Mouse (Mus musculus): ENCODE measurements around the gene Bmyc. TPM values are rescaled to one million over a fixed set of nuclear protein-coding genes. Genes with fewer than 3 reads are reported as not detected.
"Not testable (repeated sequence)": the region's sequence is repeated elsewhere in the genome, so short reads cannot be mapped to it uniquely, and the experiment has no call there.

Gene Bmyc
- polyA plus RNA-seq, 1 experiment from 2014 or later, result 82.0 TPM

DNA sequence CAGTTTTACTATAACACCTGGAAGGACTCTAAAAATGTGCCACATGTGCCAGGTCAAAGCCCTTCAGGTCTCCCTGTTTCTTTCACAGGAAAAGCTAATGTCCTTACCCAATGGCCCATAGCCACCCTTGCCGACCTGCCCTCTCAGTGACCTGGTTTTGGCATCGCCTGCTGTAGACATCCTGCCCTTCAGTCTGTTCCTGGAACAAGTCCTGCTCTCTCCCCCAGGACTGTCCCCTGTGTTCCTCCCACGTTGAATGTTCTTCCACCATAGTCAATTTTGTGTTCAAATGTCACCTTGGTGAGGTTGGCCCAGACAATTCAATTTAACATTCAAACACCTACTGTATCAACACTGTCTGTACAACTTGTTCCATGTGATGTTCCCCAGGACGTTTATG is 9.6 kb upstream of the Bmyc start:
- Histone ChIP-seq H3K27ac (replicated peaks) (no peak overlapping the region), H3K36me3 (replicated peaks) (no peaks in the 10 kb centered on the region), H3K4me1 (no peaks in the 10 kb centered on the region), H3K27me3 (replicated peaks; ENCODE audit: low read depth, poor library complexity, severe bottlenecking) (no peaks in the 10 kb centered on the region), H3K4me3 (no peak overlapping the region), H3K9me3 (no peaks in the 10 kb centered on the region)
- 64% methylated on average over 4 of the region's 4 CpGs for WGBS
- DNase-seq (ENCODE audit: low spot score), result no peak

DNA sequence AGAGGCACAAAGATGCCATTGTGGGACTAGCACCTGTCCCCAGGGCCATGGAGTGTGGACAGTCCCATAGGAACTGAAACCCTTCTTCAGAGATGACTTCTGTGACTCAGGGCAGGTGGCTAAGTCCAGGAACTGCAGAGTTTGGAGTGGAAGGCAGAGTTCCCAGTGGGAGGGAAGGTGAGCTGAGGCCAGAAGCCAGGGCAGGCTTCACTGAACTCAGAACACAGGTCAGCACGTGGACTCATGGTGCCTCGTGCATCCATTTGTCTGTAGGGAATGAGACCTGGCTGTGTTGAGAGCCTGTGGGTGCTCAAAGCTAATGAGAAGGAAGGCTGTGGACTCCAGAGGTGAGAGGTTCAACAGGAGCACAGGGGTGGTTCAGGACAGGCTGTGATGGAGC is 7.8 kb upstream of the Bmyc start:
- Histone ChIP-seq H3K36me3 (replicated peaks) (no peaks in the 10 kb centered on the region), H3K4me3 (no peak overlapping the region), H3K27me3 (replicated peaks; ENCODE audit: low read depth, poor library complexity, severe bottlenecking) (no peaks in the 10 kb centered on the region), H3K9me3 (no peaks in the 10 kb centered on the region), H3K27ac (replicated peaks) (no peak overlapping the region), H3K4me1 (no peaks in the 10 kb centered on the region)
- 89% methylated on average over 2 of the region's 2 CpGs for WGBS
- no peak for DNase-seq (ENCODE audit: low spot score)

DNA sequence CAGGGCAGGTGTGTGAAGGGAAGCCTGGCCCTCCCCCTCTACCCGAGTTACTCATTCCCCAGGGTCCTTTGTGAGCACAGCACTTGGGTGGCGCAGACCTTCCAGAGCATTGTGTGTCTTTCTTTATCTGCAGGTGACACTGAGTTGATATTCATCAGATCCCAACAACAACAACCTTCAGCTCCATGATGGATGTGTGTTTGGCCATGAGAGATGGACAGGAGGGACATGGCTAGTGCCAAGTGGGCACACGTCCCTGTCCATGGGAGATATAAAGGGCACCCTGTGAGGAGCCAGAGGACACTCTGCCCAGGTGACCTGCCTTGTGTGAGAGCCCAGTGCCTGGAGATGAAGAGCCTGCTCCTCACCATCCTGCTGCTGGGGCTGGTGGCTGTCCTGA is 6.8 kb upstream of the Bmyc start, which contains the start of gene Obp2a:
Gene Obp2a (plus strand): TSS at position 301 of the 400 bp plus-strand sequence.
- H3K4me3 ChIP-seq; H3K9me3 ChIP-seq; DNase-seq (ENCODE audit: low spot score); H3K27me3 ChIP-seq (replicated peaks; ENCODE audit: low read depth, poor library complexity, severe bottlenecking); H3K4me1 ChIP-seq; H3K36me3 ChIP-seq (replicated peaks); H3K27ac ChIP-seq (replicated peaks): not testable (repeated sequence)
- 86% methylated on average over 3 of the region's 3 CpGs for WGBS

DNA sequence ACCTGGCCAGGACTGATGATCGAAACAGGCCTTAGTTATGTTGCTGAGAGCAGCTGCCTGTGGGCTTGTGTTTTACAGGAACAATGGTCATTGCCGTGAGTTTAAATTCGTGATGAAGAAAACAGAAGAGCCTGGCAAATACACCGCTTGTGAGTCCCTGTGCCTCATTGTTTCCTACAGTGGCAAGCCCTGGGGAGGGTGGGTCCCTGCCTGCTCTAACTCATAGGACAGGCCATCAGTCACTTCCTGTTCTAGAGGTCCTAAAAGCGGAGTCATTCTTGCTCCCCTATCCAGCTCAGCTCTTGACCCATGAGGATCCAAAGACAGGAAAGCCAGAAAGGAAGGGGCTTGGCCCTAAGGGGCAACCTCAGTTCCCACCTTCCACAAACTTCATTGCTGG is 5.5 kb upstream of the Bmyc start:
- Histone ChIP-seq H3K9me3 (no peaks in the 10 kb centered on the region), H3K4me1 (peaks cover under 1% of the 10 kb centered on the region; the same call in 1 of the 2 replicates), H3K4me3 (no peak overlapping the region), H3K27ac (replicated peaks) (no peak overlapping the region), H3K36me3 (replicated peaks) (no peaks in the 10 kb centered on the region), H3K27me3 (replicated peaks; ENCODE audit: low read depth, poor library complexity, severe bottlenecking) (no peaks in the 10 kb centered on the region)
- WGBS, result 77% methylated on average over 5 of the region's 5 CpGs
- no peak for DNase-seq (ENCODE audit: low spot score)

DNA sequence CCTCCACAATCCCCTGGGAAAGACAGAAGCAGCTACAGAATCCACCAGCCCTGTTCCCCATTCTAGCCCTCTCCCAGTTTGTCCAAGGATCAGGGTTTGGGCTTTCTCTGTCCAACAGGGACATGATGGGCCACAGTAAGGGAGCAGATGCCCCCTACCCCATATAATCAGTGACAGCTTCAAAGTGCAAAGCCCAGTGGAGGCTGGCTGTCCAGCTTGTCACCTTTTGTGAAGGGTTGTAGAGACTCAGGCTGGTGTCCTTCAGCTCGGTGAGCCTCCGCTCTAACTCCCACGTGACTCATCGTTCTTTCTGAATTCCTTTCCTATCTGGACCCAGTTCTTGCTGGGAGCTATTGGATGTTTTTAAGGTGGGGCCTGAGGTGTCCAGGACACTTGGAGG is 2.8 kb upstream of the Bmyc start:
- Histone ChIP-seq H3K27ac (replicated peaks) (no peak overlapping the region), H3K4me3 (no peak overlapping the region), H3K36me3 (replicated peaks) (peaks cover 5% of the 10 kb centered on the region), H3K4me1 (peaks cover 22% of the 10 kb centered on the region), H3K27me3 (replicated peaks; ENCODE audit: low read depth, poor library complexity, severe bottlenecking) (no peaks in the 10 kb centered on the region), H3K9me3 (no peaks in the 10 kb centered on the region)
- WGBS, result 82% methylated on average over 4 of the region's 4 CpGs
- no peak for DNase-seq (ENCODE audit: low spot score)

DNA sequence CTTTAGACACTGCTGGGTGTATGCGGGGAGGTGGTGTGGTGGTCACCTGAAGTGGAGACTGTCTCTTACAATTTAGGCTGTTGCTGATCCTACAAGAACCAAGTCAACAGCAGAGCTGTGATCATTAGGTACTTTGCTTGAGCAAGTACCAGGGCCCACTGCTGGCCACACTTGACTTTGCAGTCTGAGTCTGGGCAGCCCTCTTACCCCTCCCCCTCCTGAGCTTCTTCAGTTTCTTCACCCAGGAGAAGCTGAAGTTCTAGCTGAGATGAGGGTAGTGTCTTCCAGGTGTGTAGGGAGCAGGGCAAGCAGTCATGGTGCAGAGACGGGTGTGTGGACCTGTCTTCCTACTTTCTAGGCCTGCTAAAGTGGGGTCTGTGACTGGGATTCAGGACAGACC is 1.6 kb downstream of the Bmyc start:
- Histone ChIP-seq H3K27ac (replicated peaks) (no peak overlapping the region), H3K9me3 (no peaks in the 10 kb centered on the region), H3K27me3 (replicated peaks; ENCODE audit: low read depth, poor library complexity, severe bottlenecking) (no peaks in the 10 kb centered on the region), H3K4me1 (peaks cover 35% of the 10 kb centered on the region), H3K4me3 (peak overlapping the region; percentile 93), H3K36me3 (replicated peaks) (peaks cover 5% of the 10 kb centered on the region)
- WGBS, result 64% methylated on average over 2 of the region's 2 CpGs
- DNase-seq (ENCODE audit: low spot score), result peak; percentile 47

DNA sequence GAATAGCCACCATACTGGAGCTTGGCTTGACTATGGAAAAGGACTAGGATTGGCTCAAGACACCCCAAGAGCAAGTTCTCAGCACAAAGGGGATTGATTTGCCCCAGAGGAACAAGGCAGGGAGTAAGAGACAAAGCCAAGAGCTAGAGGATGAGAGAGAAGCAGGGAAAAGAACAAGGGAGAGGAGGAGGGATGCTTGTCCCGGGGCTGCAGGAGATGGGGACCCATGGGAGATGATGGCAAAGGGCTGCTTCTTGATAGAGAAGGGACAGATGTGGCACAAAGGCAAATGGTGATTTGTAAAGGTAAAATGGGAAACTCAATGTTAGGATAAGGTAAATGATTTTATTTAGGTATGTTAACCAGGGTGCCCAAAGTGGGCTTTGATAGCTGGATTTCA is 2.5 kb downstream of the Bmyc start:
- not testable (repeated sequence) for DNase-seq (ENCODE audit: low spot score); H3K27me3 ChIP-seq (replicated peaks; ENCODE audit: low read depth, poor library complexity, severe bottlenecking); H3K9me3 ChIP-seq; H3K4me3 ChIP-seq; H3K27ac ChIP-seq (replicated peaks); H3K36me3 ChIP-seq (replicated peaks)
- peaks cover 35% of the 10 kb centered on the region for H3K4me1 ChIP-seq
- WGBS, result 96% methylated on average over 1 of the region's 1 CpGs

DNA sequence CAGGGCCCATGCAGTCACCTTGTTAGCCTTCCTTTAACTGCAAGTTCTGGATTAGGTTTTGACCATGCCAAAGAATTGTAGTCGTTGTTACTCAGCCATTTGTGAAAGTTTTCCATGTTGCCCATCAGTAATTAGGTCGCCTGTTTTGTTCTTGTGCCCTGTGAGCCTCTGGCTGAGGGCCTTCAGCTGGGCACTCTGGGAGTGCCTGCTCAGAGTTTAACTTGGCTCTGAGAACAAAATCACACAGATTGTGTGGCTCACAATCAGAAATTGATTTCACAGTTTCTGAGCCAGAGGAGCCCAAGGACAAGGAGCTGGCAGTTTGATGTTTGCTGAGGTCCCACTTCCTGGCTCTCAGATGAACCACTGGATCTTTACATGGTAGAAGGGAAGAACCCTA is 3.3 kb downstream of the Bmyc start:
- H3K4me3 ChIP-seq; DNase-seq (ENCODE audit: low spot score); H3K27me3 ChIP-seq (replicated peaks; ENCODE audit: low read depth, poor library complexity, severe bottlenecking); H3K9me3 ChIP-seq; H3K36me3 ChIP-seq (replicated peaks); H3K27ac ChIP-seq (replicated peaks): not testable (repeated sequence)
- WGBS, result 78% methylated on average over 2 of the region's 2 CpGs
- H3K4me1 ChIP-seq, result peaks cover 35% of the 10 kb centered on the region

DNA sequence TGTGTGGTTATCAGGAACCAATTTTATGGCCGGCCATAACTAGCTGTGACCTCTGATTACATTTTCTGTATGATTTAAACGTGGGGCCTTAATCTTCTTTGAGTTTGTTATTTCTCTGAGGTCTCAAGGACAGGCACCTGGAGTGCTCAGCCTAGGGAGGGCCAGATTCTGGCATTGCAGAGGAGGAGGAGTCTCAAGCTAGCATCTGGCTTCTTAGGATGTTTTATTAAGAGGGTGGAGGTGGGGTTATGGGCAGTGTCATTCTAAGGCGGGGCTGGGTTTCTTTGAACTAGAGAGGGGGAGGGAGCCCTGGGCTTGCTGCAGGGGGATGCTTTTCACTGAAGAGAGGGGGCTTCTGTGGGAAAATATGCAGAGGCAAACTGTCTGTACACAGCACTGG is 5.1 kb downstream of the Bmyc start:
- H3K9me3 ChIP-seq; H3K27ac ChIP-seq (replicated peaks); H3K36me3 ChIP-seq (replicated peaks); H3K27me3 ChIP-seq (replicated peaks; ENCODE audit: low read depth, poor library complexity, severe bottlenecking); H3K4me3 ChIP-seq; DNase-seq (ENCODE audit: low spot score): not testable (repeated sequence)
- WGBS, result 34% methylated on average over 3 of the region's 3 CpGs
- peaks cover 28% of the 10 kb centered on the region for H3K4me1 ChIP-seq

DNA sequence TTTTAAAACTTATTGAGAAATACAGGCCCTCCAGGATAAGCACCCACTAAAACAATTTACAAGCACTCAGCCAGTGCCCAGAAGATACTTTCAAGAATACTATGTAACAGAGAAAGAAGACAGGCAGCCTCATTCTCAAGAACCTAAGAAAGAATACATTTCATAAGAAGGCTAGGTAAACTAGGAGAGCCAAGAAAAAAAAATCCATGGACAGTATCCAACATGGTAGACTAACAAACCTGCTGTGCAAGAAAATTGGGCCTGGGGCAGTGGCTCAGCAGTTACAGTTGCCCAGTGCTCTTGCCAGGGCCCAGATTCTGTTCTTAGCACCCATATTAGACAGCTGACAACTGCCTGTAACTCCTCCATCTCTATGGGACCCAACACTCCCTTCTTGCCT is 10.7 kb downstream of the Bmyc start:
- H3K36me3 ChIP-seq (replicated peaks), result no peaks in the 10 kb centered on the region
- no peak overlapping the region for H3K27ac ChIP-seq (replicated peaks)
- no peaks in the 10 kb centered on the region for H3K27me3 ChIP-seq (replicated peaks; ENCODE audit: low read depth, poor library complexity, severe bottlenecking)
- H3K4me1 ChIP-seq, result 0 out of 2 replicates have a peak, but pooled peaks cover under 1% of the 10 kb centered on the region
- no peak overlapping the region for H3K4me3 ChIP-seq
- no peak for DNase-seq (ENCODE audit: low spot score)
- H3K9me3 ChIP-seq, result no peaks in the 10 kb centered on the region

DNA sequence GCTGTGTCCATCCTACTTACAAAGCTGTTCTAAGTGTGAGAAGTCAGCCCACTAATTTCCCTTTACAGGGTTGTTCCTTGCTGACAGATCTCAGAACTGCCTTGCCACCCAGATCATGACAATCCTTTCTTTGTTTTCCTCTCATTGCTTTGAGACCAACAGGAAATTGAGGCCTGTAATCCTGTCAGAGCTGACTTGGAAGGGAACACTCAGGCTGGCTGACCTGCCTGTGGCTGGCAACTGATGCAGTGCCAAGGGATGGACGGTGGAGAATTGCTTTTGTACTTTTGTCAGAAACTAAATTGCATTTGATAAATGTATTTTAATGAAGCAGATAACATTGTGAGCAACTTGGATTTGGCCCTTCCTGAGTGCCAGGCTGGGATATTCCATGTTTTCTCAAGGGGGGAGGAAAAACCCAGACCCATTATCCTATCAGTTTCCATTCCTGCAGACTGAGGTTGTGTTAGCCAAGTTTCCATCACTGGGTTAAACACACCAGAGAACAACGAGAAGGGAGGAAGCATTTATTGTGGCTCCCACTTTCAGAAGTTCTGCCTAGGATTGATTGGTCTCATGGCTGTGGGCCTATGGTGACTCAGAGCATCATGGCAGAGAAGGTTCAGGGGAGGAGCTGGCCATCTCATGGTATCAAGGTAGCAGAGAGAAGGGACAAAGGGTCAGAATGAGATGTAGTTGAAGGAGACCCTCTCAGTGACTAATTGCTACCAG is 26.8 kb downstream of the Bmyc start:
- peaks cover 4% of the 10 kb centered on the region; the same call in 1 of the 2 replicates for H3K9me3 ChIP-seq
- DNase-seq (ENCODE audit: low spot score), result no peak
- no peaks in the 10 kb centered on the region for H3K4me1 ChIP-seq
- no peak overlapping the region for H3K4me3 ChIP-seq
- 49% methylated on average over 2 of the region's 2 CpGs for WGBS
- no peak overlapping the region for H3K27ac ChIP-seq (replicated peaks)
- H3K27me3 ChIP-seq (replicated peaks; ENCODE audit: low read depth, poor library complexity, severe bottlenecking), result no peaks in the 10 kb centered on the region
- no peaks in the 10 kb centered on the region for H3K36me3 ChIP-seq (replicated peaks)

DNA sequence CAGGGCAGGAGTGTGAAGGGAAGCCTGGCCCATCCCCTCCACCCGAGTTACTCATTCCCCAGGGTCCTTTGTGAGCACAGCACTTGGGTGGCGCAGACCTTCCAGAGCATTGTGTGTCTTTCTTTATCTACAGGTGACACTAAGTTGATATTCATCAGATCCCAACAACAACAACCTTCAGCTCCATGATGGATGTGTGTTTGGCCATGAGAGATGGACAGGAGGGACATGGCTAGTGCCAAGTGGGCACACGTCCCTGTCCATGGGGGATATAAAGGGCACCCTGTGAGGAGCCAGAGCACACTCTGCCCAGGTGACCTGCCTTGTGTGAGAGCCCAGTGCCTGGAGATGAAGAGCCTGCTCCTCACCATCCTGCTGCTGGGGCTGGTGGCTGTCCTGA is 30.2 kb downstream of the Bmyc start, which contains the start of gene Obp2b:
Gene Obp2b (plus strand): TSS at position 301 of the 400 bp plus-strand sequence.
- not testable (repeated sequence) for H3K27me3 ChIP-seq (replicated peaks; ENCODE audit: low read depth, poor library complexity, severe bottlenecking); H3K4me1 ChIP-seq; H3K9me3 ChIP-seq; H3K36me3 ChIP-seq (replicated peaks); H3K27ac ChIP-seq (replicated peaks); DNase-seq (ENCODE audit: low spot score); H3K4me3 ChIP-seq
- WGBS, result 77% methylated on average over 3 of the region's 3 CpGs

DNA sequence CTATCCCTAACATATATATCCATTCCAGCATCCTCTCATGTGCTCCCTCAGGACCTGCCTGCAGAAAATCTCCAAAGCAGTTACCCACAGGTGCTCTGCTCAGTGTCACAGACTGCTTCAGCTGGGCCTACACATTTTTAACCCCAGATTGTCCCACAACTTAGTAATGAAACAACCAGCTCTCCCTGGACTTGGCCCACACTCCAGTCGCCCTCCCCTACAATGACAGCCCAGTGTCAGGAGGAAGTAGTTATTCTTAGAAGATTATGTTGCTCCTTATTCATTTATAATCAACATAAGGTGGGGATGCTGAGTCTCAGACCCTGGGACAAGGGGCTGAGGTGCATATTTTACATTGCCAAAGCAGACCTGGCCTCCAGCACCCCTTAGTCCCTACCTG is 35.1 kb downstream of the Bmyc start:
- H3K4me1 ChIP-seq, result no peaks in the 10 kb centered on the region
- no peak for DNase-seq (ENCODE audit: low spot score)
- no peaks in the 10 kb centered on the region for H3K36me3 ChIP-seq (replicated peaks)
- H3K27ac ChIP-seq (replicated peaks), result no peak overlapping the region
- no peaks in the 10 kb centered on the region for H3K27me3 ChIP-seq (replicated peaks; ENCODE audit: low read depth, poor library complexity, severe bottlenecking)
- WGBS, result 73% methylated on average over 1 of the region's 1 CpGs
- no peaks in the 10 kb centered on the region for H3K9me3 ChIP-seq
- H3K4me3 ChIP-seq, result no peak overlapping the region

All from embryonic facial prominence, embryonic 10.5 days (tissue).